Mouse (Mus musculus): ENCODE results near the gene Pagr1b. TPM values are rescaled to one million over a fixed set of nuclear protein-coding genes. Genes with fewer than 3 reads are reported as not detected.
A peak's percentile ranks its signal among the peaks of the same experiment; 100 is the strongest.

Gene Pagr1b
- polyA plus RNA-seq, 1 experiment from 2014 or later, result 0.75 TPM

DNA sequence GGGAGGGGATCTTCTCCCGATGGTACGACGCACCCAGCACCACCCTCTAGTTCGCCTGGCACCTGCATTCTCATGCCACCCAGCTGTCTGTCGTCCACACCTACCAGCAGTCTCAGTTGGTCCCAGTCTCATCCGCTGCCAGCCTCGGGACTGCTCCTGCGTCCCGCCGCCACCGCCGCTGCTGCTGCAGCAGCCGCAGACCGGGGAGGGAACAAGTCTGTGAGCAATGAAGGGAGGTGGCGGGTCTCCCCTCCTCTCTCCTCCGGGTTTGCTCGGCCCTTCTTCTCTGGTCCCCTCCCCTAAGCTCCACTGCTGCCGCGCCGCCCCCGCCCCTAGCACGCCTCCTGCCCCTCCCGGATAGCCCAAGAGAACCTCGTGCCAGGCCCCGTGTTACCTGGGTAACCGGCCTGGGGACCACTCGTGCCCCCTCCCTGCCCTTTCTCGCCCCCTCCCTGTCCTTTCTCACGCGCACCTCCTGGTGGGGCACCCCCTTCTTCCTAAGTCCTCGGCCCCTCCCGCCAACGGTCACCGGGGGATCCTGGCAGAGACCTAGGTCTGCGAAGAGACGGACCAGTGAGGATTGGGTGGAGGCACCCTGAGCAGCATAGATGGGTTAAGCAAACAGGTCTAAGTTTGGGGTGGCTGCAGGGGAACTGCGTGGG lies 4.7 kb upstream of the Pagr1b start, which contains the start of the genes Gm42742 and Prrt2:
Gene Gm42742 (minus strand): TSS at position 197 of the 662 bp plus-strand sequence.
Gene Prrt2 (minus strand): TSS at position 311 of the 662 bp plus-strand sequence.
- H3K27me3 ChIP-seq (ENCODE audit: control insufficient read depth, insufficient read depth, low read length), result no peaks in the 10 kb centered on the region

DNA sequence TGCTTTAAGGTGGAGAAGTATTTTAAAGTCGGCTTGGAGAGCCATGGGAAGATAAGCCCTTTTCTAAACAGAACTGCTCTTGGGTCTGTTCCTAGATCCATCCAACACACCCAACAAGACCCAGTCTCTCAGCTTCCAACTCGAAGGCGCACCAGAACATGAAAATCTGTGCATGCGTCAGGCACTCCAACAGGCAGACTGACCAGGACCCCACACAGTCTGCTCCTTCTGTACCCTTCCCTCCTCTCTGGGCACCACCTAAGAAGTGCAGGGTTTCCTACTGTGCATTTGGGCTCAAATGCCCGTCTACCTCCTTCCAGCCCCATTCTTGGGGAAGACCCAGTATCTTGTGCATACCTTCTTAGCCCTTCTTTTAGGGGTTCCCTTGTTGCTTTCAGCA lies 4.2 kb upstream of the Pagr1b start:
- ATAC-seq (replicated peaks; ENCODE audit: extremely low read depth, insufficient read depth, low FRiP score), result no peak

More for the DNA sequence above, 4.7 kb upstream of the Pagr1b start, which contains the start of the genes Gm42742 and Prrt2:
- 2% methylated on average over 37 of the region's 37 CpGs for WGBS
- Histone ChIP-seq H3K9ac (ENCODE audit: low read length) (peak within 1 kb of the TSS; percentile 79), H3K36me3 (ENCODE audit: control insufficient read depth, insufficient read depth) (peaks cover 21% of the 10 kb centered on the region), H3K4me2 (ENCODE audit: low read depth, low read length) (peak within 1 kb of the TSS; percentile 93), H3K4me3 (ENCODE audit: low read length) (peak within 1 kb of the TSS; percentile 58), H3K27ac (ENCODE audit: low read length) (peak within 1 kb of the TSS; percentile 65), H3K4me1 (ENCODE audit: control insufficient read depth, insufficient read depth, low read length) (peaks cover 51% of the 10 kb centered on the region), H3K9me3 (replicated peaks; ENCODE audit: control insufficient read depth, low read length) (no peaks in the 10 kb centered on the region)
- no peak for ATAC-seq (replicated peaks; ENCODE audit: extremely low read depth, insufficient read depth, low FRiP score)

DNA sequence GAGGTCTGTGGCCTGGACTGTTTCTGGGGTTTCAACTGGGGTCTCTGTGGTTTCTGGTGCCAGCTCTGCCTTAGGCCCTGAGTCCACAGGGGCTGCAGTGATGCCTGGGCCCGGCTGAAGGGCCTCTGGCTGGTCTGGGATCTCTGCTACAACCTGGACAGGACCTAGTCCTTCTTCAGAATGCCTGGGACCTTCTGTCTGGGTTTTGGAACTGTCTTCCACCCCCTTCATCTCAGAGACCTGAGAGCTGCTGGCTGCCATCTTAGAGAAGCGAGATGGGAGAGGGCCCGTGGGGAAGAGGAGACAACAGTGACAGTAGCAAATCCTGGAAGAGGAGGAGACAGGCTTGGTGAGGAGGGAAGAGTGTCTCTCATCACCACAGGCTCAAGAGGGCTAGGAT lies 3.7 kb upstream of the Pagr1b start:
- H3K9ac ChIP-seq (ENCODE audit: low read length), result peak overlapping the region; percentile 79
- no peaks in the 10 kb centered on the region for H3K9me3 ChIP-seq (replicated peaks; ENCODE audit: control insufficient read depth, low read length)
- peaks cover 60% of the 10 kb centered on the region for H3K4me1 ChIP-seq (ENCODE audit: control insufficient read depth, insufficient read depth, low read length)
- peaks cover 25% of the 10 kb centered on the region for H3K36me3 ChIP-seq (ENCODE audit: control insufficient read depth, insufficient read depth)
- H3K4me3 ChIP-seq (ENCODE audit: low read length), result peak overlapping the region; percentile 58
- peak overlapping the region; percentile 65 for H3K27ac ChIP-seq (ENCODE audit: low read length)
- no peaks in the 10 kb centered on the region for H3K27me3 ChIP-seq (ENCODE audit: control insufficient read depth, insufficient read depth, low read length)
- peak overlapping the region; percentile 93 for H3K4me2 ChIP-seq (ENCODE audit: low read depth, low read length)
- ATAC-seq (replicated peaks; ENCODE audit: extremely low read depth, insufficient read depth, low FRiP score), result no peak
- WGBS, result 70% methylated on average over 3 of the region's 3 CpGs

More for the DNA sequence above, 4.2 kb upstream of the Pagr1b start:
- peak overlapping the region; percentile 65 for H3K27ac ChIP-seq (ENCODE audit: low read length)
- peak overlapping the region; percentile 93 for H3K4me2 ChIP-seq (ENCODE audit: low read depth, low read length)
- H3K4me1 ChIP-seq (ENCODE audit: control insufficient read depth, insufficient read depth, low read length), result peaks cover 56% of the 10 kb centered on the region
- 40% methylated on average over 5 of the region's 5 CpGs for WGBS
- H3K9me3 ChIP-seq (replicated peaks; ENCODE audit: control insufficient read depth, low read length), result no peaks in the 10 kb centered on the region
- peak overlapping the region; percentile 58 for H3K4me3 ChIP-seq (ENCODE audit: low read length)
- H3K27me3 ChIP-seq (ENCODE audit: control insufficient read depth, insufficient read depth, low read length), result no peaks in the 10 kb centered on the region
- peak overlapping the region; percentile 79 for H3K9ac ChIP-seq (ENCODE audit: low read length)
- H3K36me3 ChIP-seq (ENCODE audit: control insufficient read depth, insufficient read depth), result peaks cover 21% of the 10 kb centered on the region

DNA sequence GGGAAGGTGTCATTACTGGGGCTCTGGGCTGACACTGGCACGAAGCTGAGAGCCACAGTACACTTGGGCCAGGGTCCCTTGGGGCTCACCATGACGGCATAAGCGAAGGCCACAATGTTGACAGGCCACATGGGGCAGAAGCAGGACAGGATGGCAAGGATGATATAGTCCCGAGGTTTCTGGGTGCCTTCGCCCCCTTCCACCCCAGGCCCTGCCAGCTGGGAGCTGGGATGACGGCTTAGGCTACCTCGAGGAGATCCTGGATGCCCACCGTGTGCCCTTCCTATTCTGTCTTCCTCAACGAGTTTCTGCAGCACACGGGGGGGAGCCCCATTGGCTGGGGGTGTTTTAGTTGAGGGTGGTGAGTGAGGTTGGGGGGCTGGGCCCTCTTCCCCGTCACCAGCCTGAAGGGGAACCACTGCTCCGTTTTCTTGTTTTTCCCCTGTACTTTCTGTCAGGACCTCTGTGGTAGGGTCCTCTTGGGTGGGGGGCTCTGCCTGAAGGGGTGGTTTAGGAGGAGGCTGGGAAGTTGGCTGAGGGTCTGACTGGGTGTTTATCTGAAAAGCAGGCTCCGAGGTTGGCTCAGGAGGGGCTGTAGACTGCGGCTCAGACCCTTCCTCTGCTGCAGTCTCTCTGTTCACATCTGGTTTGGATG lies 3.1 kb upstream of the Pagr1b start:
- Histone ChIP-seq H3K9ac (ENCODE audit: low read length) (peak overlapping the region; percentile 12; the same call in 1 of the 2 replicates), H3K27me3 (ENCODE audit: control insufficient read depth, insufficient read depth, low read length) (no peaks in the 10 kb centered on the region), H3K9me3 (replicated peaks; ENCODE audit: control insufficient read depth, low read length) (no peaks in the 10 kb centered on the region), H3K4me1 (ENCODE audit: control insufficient read depth, insufficient read depth, low read length) (peaks cover 62% of the 10 kb centered on the region), H3K4me2 (ENCODE audit: low read depth, low read length) (no peak overlapping the region), H3K4me3 (ENCODE audit: low read length) (no peak overlapping the region), H3K27ac (ENCODE audit: low read length) (no peak overlapping the region), H3K36me3 (ENCODE audit: control insufficient read depth, insufficient read depth) (peaks cover 25% of the 10 kb centered on the region)
- no peak for ATAC-seq (replicated peaks; ENCODE audit: extremely low read depth, insufficient read depth, low FRiP score)
- 73% methylated on average over 14 of the region's 14 CpGs for WGBS

DNA sequence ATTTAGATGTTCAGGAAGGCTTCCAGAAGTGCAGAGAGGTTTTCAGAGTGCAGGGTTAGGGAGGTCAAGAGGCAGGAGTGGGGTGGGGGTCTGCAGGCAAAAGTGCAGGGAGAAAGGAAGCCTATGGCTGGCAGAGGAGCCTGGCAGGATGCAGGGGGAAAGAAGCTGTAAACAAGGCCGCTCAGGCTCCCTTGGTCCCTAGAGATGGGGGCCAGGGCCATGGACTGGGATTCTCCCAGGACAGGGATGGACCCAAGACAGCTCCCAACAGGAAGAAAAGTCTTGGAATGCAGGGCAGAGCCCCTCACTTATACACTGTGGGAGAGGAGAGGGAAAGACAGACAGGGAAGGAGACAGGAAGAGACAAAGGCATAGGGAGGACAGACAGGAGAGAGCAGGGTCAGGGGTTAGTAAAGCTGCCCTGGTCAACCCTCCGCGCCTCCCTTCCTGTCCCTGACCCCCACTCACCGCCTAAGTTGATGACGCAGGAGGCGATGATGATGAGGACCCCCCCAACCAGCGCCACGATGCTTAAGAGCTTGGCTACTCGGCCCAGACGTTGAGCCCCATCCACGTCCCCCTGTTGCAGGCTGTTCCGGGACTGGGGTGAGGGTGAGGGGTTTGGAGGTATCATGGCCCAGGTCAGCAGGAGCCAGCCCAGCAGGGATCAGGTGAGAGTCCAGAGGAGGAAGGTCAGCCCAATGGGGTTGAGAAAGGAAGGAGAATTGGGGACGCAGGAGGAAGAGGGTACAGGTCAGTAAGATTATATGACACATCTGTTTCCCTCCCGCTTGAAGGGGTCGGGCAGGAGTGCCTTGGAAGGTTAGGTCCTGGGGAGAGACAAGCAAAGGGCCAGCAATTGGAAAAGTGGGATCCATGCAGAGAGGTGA lies 2.4 kb upstream of the Pagr1b start:
- H3K9me3 ChIP-seq (replicated peaks; ENCODE audit: control insufficient read depth, low read length), result no peaks in the 10 kb centered on the region
- H3K27ac ChIP-seq (ENCODE audit: low read length), result peak overlapping the region; percentile 99; the same call in 1 of the 2 replicates
- H3K4me1 ChIP-seq (ENCODE audit: control insufficient read depth, insufficient read depth, low read length), result peaks cover 60% of the 10 kb centered on the region
- H3K36me3 ChIP-seq (ENCODE audit: control insufficient read depth, insufficient read depth), result peaks cover 21% of the 10 kb centered on the region
- H3K27me3 ChIP-seq (ENCODE audit: control insufficient read depth, insufficient read depth, low read length), result no peaks in the 10 kb centered on the region
- peak overlapping the region; percentile 26; the same call in 1 of the 2 replicates for H3K9ac ChIP-seq (ENCODE audit: low read length)
- ATAC-seq (replicated peaks; ENCODE audit: extremely low read depth, insufficient read depth, low FRiP score), result no peak
- no peak overlapping the region for H3K4me2 ChIP-seq (ENCODE audit: low read depth, low read length)
- WGBS, result 73% methylated on average over 15 of the region's 15 CpGs
- H3K4me3 ChIP-seq (ENCODE audit: low read length), result no peak overlapping the region

DNA sequence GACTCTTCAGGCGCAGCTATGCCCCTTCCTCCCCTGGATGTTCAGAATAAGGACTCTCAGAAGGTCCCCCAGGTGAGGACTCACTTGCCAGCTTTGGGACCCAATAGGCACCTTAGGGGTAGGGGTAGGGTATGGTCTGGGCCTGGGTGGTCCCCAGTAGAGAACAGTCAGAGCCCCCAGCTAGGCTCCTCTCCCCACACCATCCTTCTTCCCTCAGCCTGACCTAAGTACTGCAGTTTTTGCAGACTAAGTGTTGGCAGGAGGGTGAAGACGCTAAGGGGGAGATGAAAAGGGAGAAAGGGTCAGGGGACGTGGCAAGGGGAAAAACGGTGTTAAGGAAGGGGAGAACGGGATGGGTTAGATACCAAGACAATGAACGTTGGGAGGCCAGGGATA lies 1.7 kb upstream of the Pagr1b start:
- H3K4me2 ChIP-seq (ENCODE audit: low read depth, low read length), result no peak overlapping the region
- peak overlapping the region; percentile 46; the same call in 1 of the 2 replicates for H3K9ac ChIP-seq (ENCODE audit: low read length)
- no peaks in the 10 kb centered on the region for H3K27me3 ChIP-seq (ENCODE audit: control insufficient read depth, insufficient read depth, low read length)
- H3K36me3 ChIP-seq (ENCODE audit: control insufficient read depth, insufficient read depth), result peaks cover 20% of the 10 kb centered on the region
- no peak overlapping the region for H3K4me3 ChIP-seq (ENCODE audit: low read length)
- ATAC-seq (replicated peaks; ENCODE audit: extremely low read depth, insufficient read depth, low FRiP score), result no peak
- H3K9me3 ChIP-seq (replicated peaks; ENCODE audit: control insufficient read depth, low read length), result no peaks in the 10 kb centered on the region
- H3K4me1 ChIP-seq (ENCODE audit: control insufficient read depth, insufficient read depth, low read length), result peaks cover 58% of the 10 kb centered on the region
- 42% methylated on average over 6 of the region's 6 CpGs for WGBS
- H3K27ac ChIP-seq (ENCODE audit: low read length), result peak overlapping the region; percentile 99

DNA sequence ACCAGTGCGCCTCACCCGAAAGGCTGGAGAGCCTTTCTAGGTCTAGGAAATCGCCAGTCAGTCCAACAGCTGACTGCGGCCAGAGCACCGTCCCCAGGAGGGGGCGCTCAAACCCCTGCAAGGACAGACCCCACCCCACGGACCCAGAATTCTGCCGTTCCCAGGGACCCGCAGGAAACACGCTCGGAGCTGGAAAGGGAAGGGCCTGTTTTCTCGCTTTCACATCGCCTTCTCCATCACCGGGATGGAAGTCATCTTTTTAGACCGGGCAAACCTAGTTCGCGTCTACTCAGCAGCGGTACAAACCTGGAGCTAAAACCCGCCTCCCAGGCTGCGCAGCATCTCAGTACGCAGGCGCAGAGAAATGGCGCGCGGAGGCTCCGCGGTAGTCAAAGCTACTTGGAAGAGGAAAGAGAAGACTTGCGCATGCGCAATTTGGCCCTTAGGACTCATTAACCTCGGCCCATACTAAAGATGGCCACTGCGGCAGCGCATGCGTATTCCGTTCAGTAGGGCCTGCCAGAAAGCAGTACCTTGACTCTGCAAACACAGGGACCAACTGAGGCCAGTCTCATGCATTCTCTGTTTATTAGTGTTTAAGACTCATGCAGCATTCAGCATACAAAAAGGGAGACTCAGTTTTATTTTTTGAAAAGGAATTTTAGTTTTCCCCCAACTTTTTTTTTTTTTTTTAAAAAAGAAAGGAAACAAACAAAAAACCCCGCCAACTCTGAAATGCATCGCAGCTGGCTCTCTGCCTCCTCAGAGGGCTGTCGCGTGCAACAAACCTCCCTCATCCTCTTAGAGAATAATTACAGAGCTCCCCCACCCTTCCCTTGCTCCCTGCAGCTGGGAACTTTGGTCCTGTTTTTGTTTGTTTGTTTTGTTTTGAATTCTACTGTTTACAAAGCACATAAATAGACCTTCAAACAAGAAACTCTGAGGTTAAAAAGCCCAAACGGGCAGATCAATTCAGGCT lies 976 bp upstream of the Pagr1b start, which contains the start of gene Pagr1a:
Gene Pagr1a (minus strand): TSS at position 382 of the 979 bp plus-strand sequence.
- no peaks in the 10 kb centered on the region for H3K27me3 ChIP-seq (ENCODE audit: control insufficient read depth, insufficient read depth, low read length)
- ATAC-seq (replicated peaks; ENCODE audit: extremely low read depth, insufficient read depth, low FRiP score), result peak; percentile 84
- peak within 1 kb of the TSS; percentile 89 for H3K4me3 ChIP-seq (ENCODE audit: low read length)
- no peaks in the 10 kb centered on the region for H3K9me3 ChIP-seq (replicated peaks; ENCODE audit: control insufficient read depth, low read length)
- H3K27ac ChIP-seq (ENCODE audit: low read length), result peak within 1 kb of the TSS; percentile 99
- H3K4me2 ChIP-seq (ENCODE audit: low read depth, low read length), result peak within 1 kb of the TSS; percentile 83
- peaks cover 13% of the 10 kb centered on the region; the same call in 1 of the 2 replicates for H3K36me3 ChIP-seq (ENCODE audit: control insufficient read depth, insufficient read depth)
- peak within 1 kb of the TSS; percentile 96 for H3K9ac ChIP-seq (ENCODE audit: low read length)
- peaks cover 54% of the 10 kb centered on the region for H3K4me1 ChIP-seq (ENCODE audit: control insufficient read depth, insufficient read depth, low read length)
- 3% methylated on average over 39 of the region's 39 CpGs for whole genome bisulfite sequencing

DNA sequence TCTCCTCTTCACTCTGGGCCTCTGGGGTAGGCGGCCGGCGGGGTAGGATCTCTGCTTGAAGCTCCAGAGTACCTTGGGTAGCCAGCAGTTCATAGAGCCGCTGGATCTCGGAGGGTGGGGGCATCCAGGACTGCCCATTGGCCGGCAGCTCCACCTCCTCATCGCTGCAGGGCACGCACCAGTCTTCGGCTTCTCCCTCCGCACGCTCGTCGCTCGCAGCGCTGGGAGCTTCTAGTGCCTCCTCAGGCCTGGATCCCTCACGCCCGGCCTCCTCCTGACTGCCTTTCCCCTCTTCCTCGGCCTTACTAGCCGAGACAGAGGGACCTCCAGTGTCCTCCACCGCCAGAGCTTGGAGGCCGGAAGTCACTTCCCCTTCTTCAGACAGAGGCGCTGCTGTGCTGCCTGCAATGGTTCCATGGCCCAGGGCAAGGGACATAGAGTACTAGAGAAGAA lies 228 bp upstream of the Pagr1b start:
- under 1% methylated on average over 22 of the region's 22 CpGs for WGBS
- H3K36me3 ChIP-seq (ENCODE audit: control insufficient read depth, insufficient read depth), result peaks cover 11% of the 10 kb centered on the region; the same call in 1 of the 2 replicates
- no peaks in the 10 kb centered on the region for H3K9me3 ChIP-seq (replicated peaks; ENCODE audit: control insufficient read depth, low read length)
- no peaks in the 10 kb centered on the region for H3K27me3 ChIP-seq (ENCODE audit: control insufficient read depth, insufficient read depth, low read length)
- ATAC-seq (replicated peaks; ENCODE audit: extremely low read depth, insufficient read depth, low FRiP score), result peak; percentile 49
- H3K4me3 ChIP-seq (ENCODE audit: low read length), result peak overlapping the region; percentile 89
- H3K9ac ChIP-seq (ENCODE audit: low read length), result peak overlapping the region; percentile 96
- peaks cover 46% of the 10 kb centered on the region for H3K4me1 ChIP-seq (ENCODE audit: control insufficient read depth, insufficient read depth, low read length)
- H3K27ac ChIP-seq (ENCODE audit: low read length), result peak overlapping the region; percentile 99
- H3K4me2 ChIP-seq (ENCODE audit: low read depth, low read length), result peak overlapping the region; percentile 83

Data from heart, embryonic 16.5 days (tissue).